Mouse (Mus musculus) limb, embryonic 12.5 days (tissue): Measurements from ENCODE around the gene Ncapd2. TPM values are rescaled to one million over a fixed set of nuclear protein-coding genes. Genes with fewer than 3 reads are reported as not detected.

Experiments used
- ATAC-seq: fragments of 200-750 bp; cut with Nextera tagmentation; 2 replicates; pipeline ENCODE4 v1.8.0; 2017; ENCODE audit warnings: low read depth, moderate TSS enrichment; ENCODE audit not compliant: insufficient number of reproducible peaks, insufficient read depth, low FRiP score, low TSS enrichment
- H3K27ac ChIP-seq: fragments of 300-500 bp; sonication (generic); 2 replicates; pipeline ENCODE4 v1.5.1; 2016; ENCODE audit warnings: mild to moderate bottlenecking, moderate library complexity
- H3K27me3 ChIP-seq: fragments of 300-500 bp; sonication (generic); 2 replicates; pipeline ENCODE4 v1.6.1; 2016; ENCODE audit warnings: mild to moderate bottlenecking, moderate library complexity
- H3K36me3 ChIP-seq: fragments of 300-500 bp; sonication (generic); 2 replicates; pipeline ENCODE4 v1.6.1; 2016; ENCODE audit warnings: mild to moderate bottlenecking, moderate library complexity
- H3K4me1 ChIP-seq: fragments of 300-500 bp; sonication (generic); replicated peaks from 2 replicates; pipeline ENCODE4 v1.6.1; 2016
- H3K4me2 ChIP-seq: fragments of 300-500 bp; sonication (generic); 2 replicates; pipeline ENCODE4 v1.6.1; 2016; ENCODE audit warnings: mild to moderate bottlenecking, moderate library complexity
- H3K4me3 ChIP-seq: fragments of 300-500 bp; sonication (generic); replicated peaks from 2 replicates; pipeline ENCODE4 v1.5.1; 2016; ENCODE audit warnings: mild to moderate bottlenecking
- H3K9ac ChIP-seq: fragments of 300-500 bp; sonication (generic); replicated peaks from 2 replicates; pipeline ENCODE4 v1.6.1; 2016; ENCODE audit warnings: mild to moderate bottlenecking, moderate library complexity
- H3K9me3 ChIP-seq: fragments of 300-500 bp; sonication (generic); 2 replicates; pipeline ENCODE4 v1.6.1; 2016; ENCODE audit warnings: mild to moderate bottlenecking, moderate library complexity
- WGBS: fragments of 180-500 bp; shearing (Covaris S2); methylation state at CpG from one replicate; pipeline ENCODE4 v1.1.7; 2016; 5-methylcytosine and 5-hydroxymethylcytosine counted together
- microRNA-seq: library from miRNA; unstranded; fragments of <30 nt; microRNA quantifications from one replicate; pipeline ENCODE4, GENCODE M21; 2017
- polyA plus RNA-seq: library from polyadenylated mRNA; unstranded; fragments of >200 nt; fragmentation: Nextera tagmentation; extraction: Ambion mirVana; gene quantifications from 2 replicates; pipeline ENCODE4 v1.2.1, GENCODE M21; 2016

The Ncapd2 gene
- polyA plus RNA-seq, 1 experiment from 2014 or later, result 227 TPM

DNA sequence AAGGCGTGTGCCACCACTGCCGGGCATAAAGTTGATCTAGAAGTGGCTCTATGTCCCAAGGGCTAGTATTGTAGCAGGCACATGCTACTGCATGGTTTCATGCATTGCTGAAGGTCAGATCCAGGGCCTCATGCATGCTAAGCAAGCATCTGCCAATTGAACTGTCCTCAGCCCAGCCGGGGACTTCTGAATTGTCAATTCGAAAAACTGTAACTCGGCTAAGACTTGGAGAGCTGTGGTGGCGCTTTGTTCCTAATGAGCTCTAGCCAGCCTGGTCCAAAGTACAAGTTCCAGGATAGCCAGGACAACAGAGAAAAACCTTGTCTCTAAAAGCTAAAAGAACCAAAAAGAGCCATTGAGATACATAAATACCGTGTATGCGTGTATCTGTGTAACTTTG, 72.1 kb downstream of the Ncapd2 start:
- 92% methylated on average over 8 of the region's 8 CpGs for WGBS
- Histone ChIP-seq H3K4me3 (no peak overlapping the region), H3K4me2 (no peak overlapping the region), H3K9ac (no peak overlapping the region), H3K36me3 (peaks cover 98% of the 10 kb centered on the region), H3K27ac (no peak overlapping the region), H3K4me1 (no peaks in the 10 kb centered on the region), H3K9me3 (no peaks in the 10 kb centered on the region), H3K27me3 (no peaks in the 10 kb centered on the region)
- ATAC-seq, result no peak

Small RNAs within 50 kb of the gene (microRNA-seq; reads per million reads assigned to microRNA genes)
- gene Mir3098 (1.4 reads per million), gene Mir8113 (not detected)

Other genes with a start within 250 kb of the Ncapd2 start
- 114 and 124 TPM in 2 replicates for gene Cops7a, start 226.2 kb downstream of the Ncapd2 start, polyA plus RNA-seq
- 5.0 and 5.8 TPM in 2 replicates for gene Pianp, start 195.0 kb downstream of the Ncapd2 start, polyA plus RNA-seq
- 18.5 and 24.7 TPM in 2 replicates for gene Zfp384, start 182.6 kb downstream of the Ncapd2 start, polyA plus RNA-seq
- 170 and 177 TPM in 2 replicates for gene Ing4, start 151.9 kb downstream of the Ncapd2 start, polyA plus RNA-seq
- 17.6 and 18.3 TPM in 2 replicates for gene Acrbp, start 142.0 kb downstream of the Ncapd2 start, polyA plus RNA-seq
- 0.18 and 0.20 TPM in 2 replicates for gene Lpar5, start 123.8 kb downstream of the Ncapd2 start, polyA plus RNA-seq
- gene Chd4, start 95.7 kb downstream of the Ncapd2 start, polyA plus RNA-seq, result 106 and 109 TPM in 2 replicates
- 65.8 and 72.6 TPM in 2 replicates for gene Nop2, start 59.8 kb downstream of the Ncapd2 start, polyA plus RNA-seq
- 24.6 and 27.1 TPM in 2 replicates for gene Iffo1, start 46.5 kb downstream of the Ncapd2 start, polyA plus RNA-seq
- 2,206 and 2,264 TPM in 2 replicates for gene Gapdh, start 25.2 kb downstream of the Ncapd2 start, polyA plus RNA-seq
- 209 and 210 TPM in 2 replicates for gene Mrpl51, start 100 bp upstream of the Ncapd2 start, polyA plus RNA-seq
- gene Vamp1, start 23.9 kb upstream of the Ncapd2 start, polyA plus RNA-seq, result 6.3 and 7.4 TPM in 2 replicates
- 2.0 and 2.8 TPM in 2 replicates for gene Tapbpl, start 40.2 kb upstream of the Ncapd2 start, polyA plus RNA-seq
- gene Cd27, start 45.3 kb upstream of the Ncapd2 start, polyA plus RNA-seq, result 2.8 and 3.0 TPM in 2 replicates
- 0.56 and 0.60 TPM in 2 replicates for gene Tuba3a, start 94.3 kb upstream of the Ncapd2 start, polyA plus RNA-seq
- 37.3 and 38.6 TPM in 2 replicates for gene Ltbr, start 122.2 kb upstream of the Ncapd2 start, polyA plus RNA-seq
- gene Scnn1a, start 129.0 kb upstream of the Ncapd2 start, polyA plus RNA-seq, result 1.0 and 1.3 TPM in 2 replicates
- gene Tnfrsf1a, start 157.7 kb upstream of the Ncapd2 start, polyA plus RNA-seq, result 50.2 and 50.3 TPM in 2 replicates
- gene Plekhg6, start 189.1 kb upstream of the Ncapd2 start, polyA plus RNA-seq, result 0.41 and 0.46 TPM in 2 replicates